Mouse (Mus musculus) heart, adult 2 months (tissue): ENCODE results near the gene Gm21663. TPM values are rescaled to one million over a fixed set of nuclear protein-coding genes. Genes with fewer than 3 reads are reported as not detected.
"Not testable (repeated sequence)": the region's sequence is repeated elsewhere in the genome, so short reads cannot be mapped to it uniquely, and the experiment has no call there.

Source experiments
- DNase-seq, 2 experiments: peaks; one replicate each; pipeline ENCODE4 v3.0.0; 2021
- H3K27ac ChIP-seq: fragments of 200-600 bp; 2 replicates; pipeline ENCODE4 v1.8.1; 2022
- H3K27me3 ChIP-seq: fragments of 200-500 bp; 2 replicates; pipeline ENCODE4 v1.6.1; 2012; ENCODE audit warnings: mild to moderate bottlenecking, low read length, inconsistent platforms, mixed read lengths; ENCODE audit not compliant: control insufficient read depth, insufficient read depth
- H3K36me3 ChIP-seq: fragments of 200-500 bp; 2 replicates; pipeline ENCODE4 v1.6.1; 2012; ENCODE audit warnings: low read length, inconsistent platforms; ENCODE audit not compliant: control insufficient read depth, insufficient read depth
- H3K4me1 ChIP-seq: fragments of 200-500 bp; 2 replicates; pipeline ENCODE4 v1.6.1; 2011; ENCODE audit warnings: low read length; ENCODE audit not compliant: control insufficient read depth, insufficient read depth
- H3K4me3 ChIP-seq: fragments of 200-600 bp; 2 replicates; pipeline ENCODE4 v1.8.1; 2022
- H3K79me2 ChIP-seq: fragments of 200-500 bp; replicated peaks from 2 replicates; pipeline ENCODE4 v1.6.1; 2012; ENCODE audit warnings: mild to moderate bottlenecking, inconsistent platforms, low read length, moderate library complexity, mixed read lengths; ENCODE audit not compliant: control insufficient read depth, insufficient read depth
- H3K9ac ChIP-seq: fragments of 200-500 bp; 2 replicates; pipeline ENCODE4 v1.6.1; 2012; ENCODE audit warnings: low read depth, mild to moderate bottlenecking, control low read depth, inconsistent platforms, low read length, mixed read lengths
- WGBS: fragments of 180-500 bp; shearing (Covaris S2); methylation state at CpG from one replicate; pipeline ENCODE4 v1.1.7; 2018; 5-methylcytosine and 5-hydroxymethylcytosine counted together
- intact Hi-C: fragments of 180-260 bp; cut with DNase I; formaldehyde crosslinking; loops from one replicate; pipeline ENCODE4 v1.15.1; 2025
- long read RNA-seq: library from polyadenylated mRNA; stranded (forward); transcript quantifications from one replicate; pipeline ENCODE4 v2.0.0, GENCODE M21; 2021
- polyA plus RNA-seq: library from polyadenylated mRNA; depleted of rRNA; stranded (reverse); fragments of >200 nt; gene quantifications from 2 replicates; pipeline ENCODE4 v1.2.3, GENCODE M21; 2012; rRNA removed
- total RNA-seq, 2 experiments: library from RNA; stranded (reverse); gene quantifications; 2 replicates each; pipeline ENCODE4 v1.2.3; 2021

Gene Gm21663
- not detected for total RNA-seq
- polyA plus RNA-seq: not detected in 2 replicates
- long read RNA-seq: 0 reads

DNA sequence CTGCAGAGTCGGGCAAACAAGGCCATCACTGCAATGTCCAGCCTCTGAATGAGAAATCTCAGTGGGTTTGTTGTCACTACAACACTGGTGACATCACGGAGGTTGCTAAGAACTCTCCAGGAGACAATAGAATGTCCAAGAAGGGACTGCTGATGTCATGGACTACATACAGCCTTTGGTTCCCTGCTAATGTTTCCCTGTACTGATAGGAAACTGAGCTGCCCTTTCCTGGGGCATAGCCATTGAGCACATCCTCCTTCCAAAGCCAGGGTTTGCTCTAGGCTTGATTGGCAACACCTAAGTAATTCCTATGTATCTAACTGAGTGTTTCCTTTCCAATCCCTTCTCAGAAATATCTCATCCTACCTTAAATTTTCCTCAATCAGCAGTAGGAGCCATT lies at the start of gene Gm21663:
Gm21663 (minus strand) TSS at position 101 of the 400 bp plus-strand sequence.
- H3K4me1 ChIP-seq, DNase-seq, H3K9ac ChIP-seq, H3K4me3 ChIP-seq, intact Hi-C loops, H3K27me3 ChIP-seq, H3K79me2 ChIP-seq, H3K36me3 ChIP-seq, H3K27ac ChIP-seq: not testable (repeated sequence)
- WGBS: 40% methylated on average over 2 of the region's 2 CpGs

DNA sequence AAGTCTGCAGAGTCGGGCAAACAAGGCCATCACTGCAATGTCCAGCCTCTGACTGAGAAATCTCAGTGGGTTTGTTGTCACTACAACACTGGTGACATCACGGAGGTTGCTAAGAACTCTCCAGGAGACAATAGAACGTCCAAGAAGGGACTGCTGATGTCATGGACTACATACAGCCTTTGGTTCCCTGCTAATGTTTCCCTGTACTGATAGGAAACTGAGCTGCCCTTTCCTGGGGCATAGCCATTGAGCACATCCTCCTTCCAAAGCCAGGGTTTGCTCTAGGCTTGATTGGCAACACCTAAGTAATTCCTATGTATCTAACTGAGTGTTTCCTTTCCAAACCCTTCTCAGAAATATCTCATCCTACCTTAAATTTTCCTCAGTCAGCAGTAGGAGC lies 46.4 kb upstream of the Gm21663 start, which contains the start of gene Gm21698:
Gm21698 (minus strand) TSS at position 101 of the 400 bp plus-strand sequence.
- H3K79me2 ChIP-seq, H3K9ac ChIP-seq, DNase-seq, H3K36me3 ChIP-seq, H3K27ac ChIP-seq, H3K4me3 ChIP-seq, intact Hi-C loops, H3K4me1 ChIP-seq, H3K27me3 ChIP-seq: not testable (repeated sequence)
- WGBS: no CpG with 5 or more reads among the region's 3 CpGs

DNA sequence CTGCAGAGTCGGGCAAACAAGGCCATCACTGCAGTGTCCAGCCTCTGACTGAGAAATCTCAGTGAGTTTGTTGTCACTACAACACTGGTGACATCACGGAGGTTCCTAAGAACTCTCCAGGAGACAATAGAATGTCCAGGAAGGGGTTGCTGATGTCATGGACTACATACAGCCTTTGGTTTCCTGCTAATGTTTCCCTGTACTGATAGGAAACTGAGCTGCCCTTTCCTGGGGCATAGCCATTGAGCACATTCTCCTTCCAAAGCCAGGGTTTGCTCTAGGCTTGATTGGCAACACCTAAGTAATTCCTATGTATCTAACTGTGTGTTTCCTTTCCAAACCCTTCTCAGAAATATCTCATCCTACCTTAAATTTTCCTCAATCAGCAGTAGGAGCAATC lies 30.4 kb upstream of the Gm21663 start, which contains the start of gene Gm21680:
Gm21680 (minus strand) TSS at position 101 of the 400 bp plus-strand sequence.
- H3K4me1 ChIP-seq, H3K27ac ChIP-seq, H3K4me3 ChIP-seq, intact Hi-C loops, H3K36me3 ChIP-seq, H3K27me3 ChIP-seq, DNase-seq, H3K9ac ChIP-seq, H3K79me2 ChIP-seq: not testable (repeated sequence)
- WGBS: no CpG with 5 or more reads among the region's 2 CpGs

DNA sequence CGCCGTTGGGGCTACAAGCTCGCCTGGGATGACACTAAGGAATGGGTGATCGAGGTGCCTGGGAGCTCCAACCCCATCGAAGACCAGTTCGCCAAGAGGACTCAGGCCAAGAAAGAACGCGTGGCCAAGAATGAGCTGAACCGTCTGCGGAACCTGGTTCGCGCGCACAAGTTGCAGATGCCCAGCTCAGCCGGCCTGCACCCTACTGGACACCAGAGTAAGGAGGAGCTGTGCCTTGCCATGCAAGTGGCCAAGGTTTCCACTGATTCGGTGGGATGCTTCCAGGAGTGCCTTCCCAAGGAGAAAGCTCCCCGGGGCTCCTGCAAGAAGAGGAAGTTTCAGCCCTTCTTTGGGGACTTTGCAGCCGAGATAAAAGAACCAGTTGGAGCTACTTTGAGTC lies 14.9 kb upstream of the Gm21663 start:
- intact Hi-C loops, H3K4me1 ChIP-seq, H3K27me3 ChIP-seq, H3K9ac ChIP-seq, H3K79me2 ChIP-seq, H3K27ac ChIP-seq, DNase-seq, H3K36me3 ChIP-seq, H3K4me3 ChIP-seq: not testable (repeated sequence)
- WGBS: 43% methylated on average over 17 of the region's 17 CpGs

DNA sequence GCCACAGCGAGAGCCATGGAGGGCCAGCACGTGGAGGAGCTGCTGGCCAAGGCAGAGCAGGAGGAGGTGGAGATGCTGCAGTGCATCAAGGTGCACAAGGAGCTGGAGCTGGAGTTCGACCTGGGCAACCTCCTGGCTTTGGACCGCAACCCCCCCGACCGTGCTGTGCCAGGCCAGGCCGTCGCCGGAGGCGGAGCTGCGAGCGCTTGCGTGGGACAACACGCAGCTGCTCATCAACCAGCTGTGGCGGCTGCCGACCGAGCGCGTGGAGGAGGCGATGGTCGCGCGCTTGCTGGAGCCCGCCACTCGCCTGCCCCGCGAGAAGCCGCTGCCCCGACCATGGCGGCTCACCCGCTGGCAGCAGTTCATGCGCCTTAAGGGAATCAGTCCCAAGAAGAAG lies 14.4 kb upstream of the Gm21663 start:
- H3K36me3 ChIP-seq, intact Hi-C loops, H3K27ac ChIP-seq, H3K79me2 ChIP-seq, H3K4me1 ChIP-seq, H3K27me3 ChIP-seq, H3K9ac ChIP-seq, DNase-seq, H3K4me3 ChIP-seq: not testable (repeated sequence)
- WGBS: 23% methylated on average over 32 of the region's 32 CpGs

DNA sequence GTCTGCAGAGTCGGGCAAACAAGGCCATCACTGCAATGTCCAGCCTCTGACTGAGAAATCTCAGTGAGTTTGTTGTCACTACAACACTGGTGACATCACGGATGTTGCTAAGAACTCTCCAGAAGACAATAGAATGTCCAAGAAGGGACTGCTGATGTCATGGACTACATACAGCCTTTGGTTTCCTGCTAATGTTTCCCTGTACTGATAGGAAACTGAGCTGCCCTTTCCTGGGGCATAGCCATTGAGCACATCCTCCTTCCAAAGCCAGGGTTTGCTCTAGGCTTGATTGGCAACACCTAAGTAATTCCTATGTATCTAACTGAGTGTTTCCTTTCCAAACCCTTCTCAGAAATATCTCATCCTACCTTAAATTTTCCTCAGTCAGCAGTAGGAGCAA lies 12.1 kb upstream of the Gm21663 start, which contains the start of gene Gm21671:
Gm21671 (minus strand) TSS at position 101 of the 400 bp plus-strand sequence.
- intact Hi-C loops, H3K36me3 ChIP-seq, H3K79me2 ChIP-seq, H3K27me3 ChIP-seq, H3K9ac ChIP-seq, H3K27ac ChIP-seq, DNase-seq, H3K4me1 ChIP-seq, H3K4me3 ChIP-seq: not testable (repeated sequence)
- WGBS: 46% methylated on average over 2 of the region's 2 CpGs

DNA sequence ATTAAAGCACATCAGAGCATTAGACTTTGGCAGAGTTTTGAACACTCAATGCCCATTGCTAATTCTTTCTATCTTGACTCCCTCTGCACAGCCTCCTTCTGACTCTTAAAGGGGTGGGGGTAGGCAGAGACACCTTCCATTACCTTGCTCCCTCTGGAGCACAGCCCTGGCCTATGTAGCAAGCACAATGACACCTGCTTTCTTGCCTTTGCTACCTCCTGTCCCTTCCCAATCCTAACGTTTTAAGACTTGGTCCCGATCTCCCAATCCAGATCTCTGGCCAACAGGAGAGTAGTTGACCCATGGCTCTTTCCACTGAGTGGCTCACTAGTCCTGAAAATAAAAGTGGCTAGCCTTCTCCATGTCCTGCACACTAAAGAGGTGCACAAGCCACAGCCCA lies 3.2 kb upstream of the Gm21663 start:
- H3K9ac ChIP-seq: not testable (repeated sequence)

More for the DNA sequence above, 3.2 kb upstream of the Gm21663 start:
- WGBS: 75% methylated on average over 2 of the region's 2 CpGs
- H3K4me1 ChIP-seq, H3K4me3 ChIP-seq, H3K27me3 ChIP-seq, intact Hi-C loops, H3K27ac ChIP-seq, H3K36me3 ChIP-seq, H3K79me2 ChIP-seq, DNase-seq: not testable (repeated sequence)
